Mouse (Mus musculus): Measurements from ENCODE around the gene Zbtb11.
"Not testable (repeated sequence)": the region's sequence is repeated elsewhere in the genome, so short reads cannot be mapped to it uniquely, and the experiment has no call there.

The Zbtb11 gene

DNA sequence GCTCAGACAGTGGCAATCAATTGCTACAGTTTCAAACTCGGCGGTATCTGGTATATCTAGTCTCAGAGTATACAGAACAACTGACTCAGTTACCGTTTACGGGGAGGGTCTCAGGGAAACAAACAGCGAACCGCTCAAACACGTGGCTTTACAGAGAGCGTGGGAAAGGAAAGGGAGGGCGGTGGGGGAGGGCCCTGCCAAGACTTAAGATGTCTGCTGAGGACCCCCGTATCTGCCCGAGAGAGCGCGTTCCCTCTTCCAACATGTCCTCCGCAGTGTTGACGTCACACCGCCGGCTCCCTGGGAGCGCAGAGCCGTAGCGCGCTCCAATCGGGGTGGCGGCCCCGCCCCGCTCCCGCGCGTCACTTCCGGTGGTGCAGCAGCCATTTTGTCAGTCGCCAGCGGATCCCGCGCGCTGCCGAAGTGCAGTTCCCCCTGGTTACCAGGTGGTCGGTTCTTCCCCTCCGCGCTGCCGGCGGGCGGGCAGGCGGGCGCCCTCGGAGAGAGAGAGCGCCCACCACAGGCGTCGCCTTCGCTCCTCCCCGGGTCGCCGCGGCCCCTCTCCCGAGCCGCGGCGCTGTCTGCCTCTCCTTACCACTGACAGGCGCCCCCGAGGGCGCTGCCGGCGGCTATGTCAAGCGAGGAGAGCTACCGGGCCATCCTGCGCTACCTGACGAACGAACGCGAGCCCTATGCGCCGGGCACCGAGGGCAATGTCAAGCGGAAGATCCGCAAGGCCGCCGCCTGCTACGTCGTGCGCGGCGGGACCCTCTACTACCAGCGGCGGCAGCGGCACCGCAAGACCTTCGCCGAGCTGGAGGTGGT lies at the start of gene Zbtb11:
Gene Zbtb11, plus strand, starts transcription at position 453 of the 825 bp plus-strand sequence.
- peak; percentile 100 for DNase-seq (ENCODE audit: low read depth, low spot score)

DNA sequence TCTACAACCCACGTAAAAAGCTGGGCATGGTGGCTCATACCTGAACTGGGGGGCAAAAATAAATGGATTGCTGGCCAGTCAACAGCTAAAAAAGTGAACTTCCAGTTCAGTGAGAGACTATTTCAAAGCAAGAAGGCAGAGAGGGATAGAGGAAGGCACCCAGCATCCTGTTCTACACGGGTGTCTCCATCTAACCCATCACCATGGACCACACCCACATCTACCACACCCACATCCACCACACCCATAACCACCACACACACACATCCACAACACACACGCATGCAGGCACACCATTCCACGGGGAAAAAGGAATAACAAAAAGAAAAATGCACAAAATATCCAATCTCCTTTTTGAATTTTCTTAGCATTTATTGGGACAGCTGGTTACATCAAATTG lies 49.7 kb upstream of the Zbtb11 start:
- no peak for DNase-seq (ENCODE audit: low read depth, low spot score)

DNA sequence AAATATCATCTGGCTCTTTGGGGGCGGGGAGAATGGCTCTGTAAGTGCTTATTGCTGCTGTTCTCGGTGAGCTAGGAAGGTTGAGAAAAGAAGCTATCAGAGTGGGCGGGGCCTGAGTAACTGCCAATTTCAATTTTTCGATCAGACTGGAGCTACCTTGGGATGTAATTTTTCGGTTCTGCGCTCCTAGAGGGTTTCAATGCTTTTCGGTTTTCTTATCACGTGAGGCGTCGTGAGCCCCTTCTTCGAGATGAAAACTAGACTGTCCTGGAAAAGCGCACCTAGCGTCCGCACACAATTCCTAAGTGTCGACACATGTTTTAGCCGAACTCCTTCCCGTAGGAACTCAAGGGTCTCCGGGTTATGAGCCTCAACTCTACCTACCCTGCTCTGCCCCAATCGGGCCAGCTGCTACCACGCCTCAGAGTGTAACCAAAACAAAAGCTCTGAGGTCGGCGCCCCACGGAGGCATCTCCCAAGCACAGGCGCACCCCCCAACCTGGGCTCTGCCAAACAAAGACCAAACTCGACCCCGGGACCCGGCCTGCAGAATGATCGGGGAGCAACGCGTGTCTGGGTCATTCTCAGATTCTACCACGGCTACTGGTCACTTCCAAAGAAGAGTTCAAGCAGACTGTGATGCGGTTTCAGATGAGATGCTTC lies 39.9 kb upstream of the Zbtb11 start:
- DNase-seq (ENCODE audit: low read depth, low spot score) = peak; percentile 58

DNA sequence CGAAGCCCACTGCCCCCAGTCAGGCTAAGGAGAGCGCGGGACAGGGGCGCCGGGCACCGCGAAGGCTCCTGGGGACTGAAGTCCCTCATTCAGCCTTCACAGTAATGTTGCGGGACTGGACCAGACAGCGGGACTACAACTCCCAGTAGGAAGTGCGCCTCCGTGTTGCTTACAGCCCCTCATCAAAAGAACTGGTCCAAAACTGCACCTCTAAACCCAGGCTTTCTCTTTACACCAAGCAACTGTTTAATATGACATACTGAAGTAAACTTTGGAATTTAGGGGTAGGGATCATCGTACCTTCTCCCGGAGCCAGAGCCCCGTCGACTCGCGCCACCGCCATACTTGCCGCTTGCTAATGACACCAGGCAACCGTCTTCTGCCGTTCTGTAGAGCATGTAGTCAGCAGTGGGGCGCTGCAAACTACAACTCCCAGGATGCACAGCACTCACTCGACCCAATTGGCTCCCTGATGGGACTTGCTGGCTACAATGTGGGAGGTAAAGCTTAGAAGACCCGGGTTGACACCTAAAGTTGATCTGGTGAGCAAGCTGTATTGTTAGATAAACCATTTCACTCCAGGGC lies 39.1 kb upstream of the Zbtb11 start, which contains the start of gene Cep97:
Gene Cep97, minus strand, starts transcription at position 403 of the 585 bp plus-strand sequence.
- DNase-seq (ENCODE audit: low read depth, low spot score) = peak; percentile 92

DNA sequence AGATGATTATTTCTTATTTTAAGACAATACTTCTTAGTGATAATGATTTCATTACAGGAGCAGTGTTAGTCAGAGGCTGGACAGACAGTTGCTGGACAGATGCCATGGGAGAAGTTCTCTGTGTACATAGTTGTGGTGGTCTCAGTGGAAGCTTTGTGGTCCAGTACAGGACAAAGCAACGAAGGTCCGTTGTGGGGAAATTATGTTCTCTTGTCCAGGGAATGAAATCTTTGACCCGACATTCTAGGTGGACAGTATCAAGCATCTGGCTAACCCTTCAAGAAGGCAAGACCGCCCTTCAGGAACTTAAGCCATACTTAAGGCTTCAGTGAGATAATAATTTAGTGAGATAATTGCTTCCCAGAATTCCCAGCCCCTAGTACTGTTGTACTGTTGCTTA lies 34.9 kb upstream of the Zbtb11 start:
- no peak for DNase-seq (ENCODE audit: low read depth, low spot score)

DNA sequence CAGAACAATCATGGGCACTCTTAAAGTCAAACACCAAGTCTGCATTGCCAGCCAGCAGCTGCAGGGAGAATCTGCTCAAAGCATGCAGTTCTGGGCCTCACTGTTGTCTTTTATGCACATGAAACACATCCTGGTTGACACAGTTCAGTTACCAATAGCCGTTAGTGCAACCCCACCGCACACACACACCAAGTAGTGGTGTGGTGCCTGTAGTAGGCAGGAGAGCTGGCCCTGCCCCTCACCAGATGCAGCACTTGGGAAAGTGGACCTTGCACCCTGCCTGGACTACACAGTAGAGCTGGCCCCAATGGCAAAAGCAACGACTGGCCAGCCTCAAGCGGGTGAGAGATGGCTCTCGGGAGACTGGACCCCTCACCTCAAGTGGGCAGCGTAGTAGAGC lies 34.0 kb upstream of the Zbtb11 start:
- no peak for DNase-seq (ENCODE audit: low read depth, low spot score)

DNA sequence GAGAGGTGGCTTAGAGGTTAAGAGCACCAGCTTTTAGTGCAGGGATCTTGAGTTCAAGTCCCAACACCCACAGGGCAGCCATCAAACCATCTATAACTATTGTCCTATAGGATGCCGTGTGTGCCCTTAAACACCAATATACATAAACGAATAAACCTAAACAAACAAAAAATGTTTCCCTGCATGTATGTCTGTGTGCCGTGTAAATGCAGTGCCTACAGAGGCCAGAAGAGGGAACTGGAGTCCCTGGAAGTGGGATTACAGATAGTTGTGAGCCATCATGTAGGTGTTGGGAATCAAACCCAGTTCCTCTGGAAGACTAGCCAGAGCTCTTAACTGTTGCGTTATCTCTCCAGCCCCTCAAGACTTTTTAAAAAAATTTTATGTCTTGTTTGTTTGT lies 32.9 kb upstream of the Zbtb11 start:
- DNase-seq (ENCODE audit: low read depth, low spot score) = no peak

DNA sequence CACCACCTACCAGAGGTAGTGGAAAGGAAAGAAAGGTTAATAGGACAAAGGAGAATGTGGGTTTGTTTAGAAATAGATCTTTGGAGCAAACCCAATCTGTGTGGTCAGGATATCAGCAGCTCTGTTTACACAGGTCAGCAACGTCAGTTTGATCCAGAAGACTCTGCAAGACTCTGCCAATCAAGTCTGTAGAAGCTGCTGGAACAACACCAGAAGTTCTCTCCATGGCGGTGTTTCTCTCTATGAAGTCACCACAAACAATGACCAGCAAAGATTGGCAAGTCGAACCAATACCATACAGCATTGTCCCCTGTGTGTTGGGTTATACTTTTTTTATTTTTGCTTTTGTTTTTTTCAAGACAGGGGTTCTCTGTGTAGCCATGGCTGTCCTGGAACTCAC lies 26.4 kb upstream of the Zbtb11 start:
- DNase-seq (ENCODE audit: low read depth, low spot score) = no peak

DNA sequence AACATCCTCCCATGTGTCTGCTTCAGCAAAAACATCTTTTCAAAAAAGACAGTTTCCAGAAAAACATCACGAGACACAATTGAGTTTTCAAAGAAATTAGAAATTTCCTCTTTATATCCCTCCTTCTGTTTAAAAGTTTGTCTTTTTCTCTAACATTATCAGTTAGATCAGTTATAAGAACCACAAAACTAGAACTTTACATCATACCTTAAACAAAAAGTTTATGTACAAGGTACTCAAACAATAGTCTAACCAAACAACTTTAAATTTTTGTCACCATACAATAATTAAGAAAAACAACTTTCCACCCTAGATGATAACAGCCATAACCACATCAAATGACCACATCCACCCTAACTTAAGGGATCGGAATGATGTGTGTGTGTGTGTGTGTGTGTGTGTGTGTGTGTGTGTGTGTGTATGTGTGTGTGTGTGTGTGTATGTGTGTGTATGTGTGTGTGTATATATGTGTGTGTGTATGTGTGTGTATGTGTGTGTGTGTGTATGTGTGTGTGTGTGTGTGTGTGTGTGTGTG lies 25.7 kb upstream of the Zbtb11 start:
- not testable (repeated sequence) for DNase-seq (ENCODE audit: low read depth, low spot score)

DNA sequence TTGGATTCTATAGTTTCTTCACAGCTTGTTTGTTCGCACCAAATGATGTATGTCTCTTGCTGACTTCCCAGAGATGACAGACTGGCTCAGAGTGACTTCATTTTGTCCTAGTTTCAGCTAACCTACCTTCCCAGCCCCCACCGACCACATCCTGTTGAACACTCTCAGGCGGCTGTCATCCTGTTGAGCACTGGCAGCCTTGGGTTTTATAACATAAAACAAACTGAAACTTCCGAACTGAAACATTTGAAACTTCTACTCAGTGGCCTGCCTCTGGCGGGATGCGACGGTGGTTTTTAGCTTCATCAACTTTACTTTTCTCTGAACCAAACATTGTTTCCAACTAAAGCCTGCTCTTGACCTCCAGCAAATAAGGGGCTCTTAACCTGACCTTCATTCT lies 24.7 kb upstream of the Zbtb11 start:
- no peak for DNase-seq (ENCODE audit: low read depth, low spot score)

DNA sequence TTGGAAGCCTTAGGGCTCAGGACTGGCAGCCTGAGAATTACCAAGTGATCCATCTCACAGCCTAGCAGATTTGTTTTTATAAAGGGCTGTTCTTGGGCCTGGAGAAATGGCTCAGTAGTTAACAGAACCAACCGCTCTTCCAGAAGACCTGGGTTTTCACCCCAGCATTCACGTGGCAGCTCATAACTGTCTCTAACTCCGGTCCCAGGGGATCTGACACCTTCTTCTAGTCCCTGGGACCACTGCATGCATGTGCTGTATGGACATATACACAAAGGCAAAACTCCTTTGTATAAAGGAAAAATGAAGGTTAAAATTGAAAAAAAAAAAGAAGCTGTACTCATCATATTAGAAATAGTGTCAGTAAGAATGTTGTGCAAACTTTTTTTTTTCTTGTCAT lies 23.2 kb upstream of the Zbtb11 start:
- no peak for DNase-seq (ENCODE audit: low read depth, low spot score)

DNA sequence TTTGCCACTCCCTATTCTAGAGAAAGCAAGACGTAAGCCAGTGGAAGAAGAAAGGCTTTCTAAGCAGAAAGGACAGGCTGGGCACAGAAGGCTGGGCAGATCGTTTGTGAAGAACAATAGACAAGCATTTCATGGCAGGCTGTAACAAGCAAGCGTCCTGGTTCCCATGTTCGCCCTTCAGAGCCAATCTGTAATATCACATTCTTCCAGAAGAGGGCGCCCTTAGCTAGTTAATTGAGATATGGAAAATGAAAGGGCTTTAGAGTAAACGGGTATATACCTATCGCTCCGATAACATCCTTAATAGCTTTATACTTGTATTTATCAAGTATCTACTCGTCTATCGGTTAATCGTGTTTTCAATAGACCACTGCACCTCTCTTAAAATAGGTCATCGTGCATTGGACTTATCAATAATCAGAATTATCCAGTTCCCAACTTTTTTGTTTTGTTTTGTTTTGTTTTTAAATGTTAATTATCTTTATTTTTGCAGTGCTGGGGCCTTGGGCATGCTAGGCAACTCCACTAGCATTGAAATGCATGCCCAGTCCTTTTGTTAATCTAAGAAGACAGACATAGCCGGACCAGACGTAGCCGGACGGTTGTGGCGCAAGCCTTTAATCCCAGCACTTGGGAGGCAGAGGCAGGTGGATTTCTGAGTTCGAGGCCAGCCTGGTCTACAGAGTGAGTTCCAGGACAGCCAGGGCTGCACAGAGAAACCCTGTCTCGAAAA lies 22.6 kb upstream of the Zbtb11 start:
- peak; percentile 87 for DNase-seq (ENCODE audit: low read depth, low spot score)

DNA sequence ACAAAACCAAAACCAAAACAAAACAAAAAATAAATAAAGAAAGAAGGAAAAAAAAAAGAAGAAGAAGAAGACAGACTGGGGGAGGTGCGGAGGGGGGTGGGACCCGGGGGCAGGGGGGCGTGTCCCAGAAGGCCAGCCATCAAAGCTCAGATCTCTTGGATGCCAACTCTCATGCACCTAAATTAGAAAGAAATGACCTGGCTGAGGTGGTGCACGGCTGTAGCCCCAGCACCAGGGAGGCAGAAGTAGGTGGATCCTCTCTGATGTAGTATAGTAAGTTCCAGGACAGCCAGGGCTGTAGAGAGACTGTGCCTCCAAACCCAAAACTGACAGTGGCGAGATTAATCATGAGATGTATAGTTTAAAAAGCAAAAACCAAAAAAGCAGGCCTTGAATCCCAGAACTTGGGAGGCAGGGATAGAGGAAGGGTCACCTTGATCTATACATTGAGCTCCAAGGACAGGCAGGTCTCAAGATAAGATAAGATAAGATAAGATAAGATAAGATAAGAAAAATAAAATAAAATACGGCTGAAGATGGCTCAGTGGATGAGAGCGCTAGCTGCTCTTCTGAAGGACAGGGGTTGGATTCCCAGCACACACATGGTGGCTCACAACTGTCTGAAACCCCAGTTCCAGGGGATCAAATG lies 21.9 kb upstream of the Zbtb11 start:
- DNase-seq (ENCODE audit: low read depth, low spot score) = no peak

DNA sequence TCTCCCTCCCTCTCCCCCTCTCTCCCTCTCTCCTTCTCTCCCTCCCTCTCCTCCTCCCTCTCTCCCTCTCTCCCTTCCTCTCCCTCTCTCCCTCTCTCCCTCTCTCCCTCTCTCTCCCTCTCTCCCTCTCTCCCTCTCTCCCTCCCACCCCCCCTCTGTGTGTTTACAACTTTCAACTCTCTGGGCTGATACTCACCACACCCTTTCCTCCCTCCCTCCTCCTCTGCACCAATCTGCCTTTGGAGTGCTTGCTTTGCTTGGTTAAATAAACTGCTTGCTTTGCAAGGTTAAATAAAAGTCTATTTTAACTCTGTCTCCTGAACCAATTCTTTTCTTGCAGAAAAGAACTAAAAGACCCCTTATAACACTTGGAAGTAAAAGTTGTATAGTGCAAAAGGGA lies 20.9 kb upstream of the Zbtb11 start:
- DNase-seq (ENCODE audit: low read depth, low spot score) = no peak

DNA sequence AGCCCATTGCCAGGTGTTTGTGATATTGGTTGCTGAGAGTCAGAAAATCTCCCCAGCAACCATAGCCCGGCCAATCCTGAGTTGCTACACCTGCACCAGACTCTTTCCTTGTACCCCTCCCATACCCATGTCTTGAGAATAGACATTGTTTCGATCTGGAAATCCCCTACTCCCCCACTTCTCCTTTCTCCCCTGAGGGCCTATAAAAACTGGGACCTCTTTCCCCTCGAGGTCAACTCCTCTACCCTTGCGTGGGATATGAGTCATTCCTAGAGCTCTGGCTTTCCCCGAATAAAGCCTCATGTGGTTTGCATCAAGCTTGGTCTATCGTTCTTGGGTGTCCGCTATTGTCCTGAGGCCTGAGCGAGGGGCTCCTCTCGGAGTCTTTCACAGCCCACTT lies 19.5 kb upstream of the Zbtb11 start:
- DNase-seq (ENCODE audit: low read depth, low spot score) = not testable (repeated sequence)

DNA sequence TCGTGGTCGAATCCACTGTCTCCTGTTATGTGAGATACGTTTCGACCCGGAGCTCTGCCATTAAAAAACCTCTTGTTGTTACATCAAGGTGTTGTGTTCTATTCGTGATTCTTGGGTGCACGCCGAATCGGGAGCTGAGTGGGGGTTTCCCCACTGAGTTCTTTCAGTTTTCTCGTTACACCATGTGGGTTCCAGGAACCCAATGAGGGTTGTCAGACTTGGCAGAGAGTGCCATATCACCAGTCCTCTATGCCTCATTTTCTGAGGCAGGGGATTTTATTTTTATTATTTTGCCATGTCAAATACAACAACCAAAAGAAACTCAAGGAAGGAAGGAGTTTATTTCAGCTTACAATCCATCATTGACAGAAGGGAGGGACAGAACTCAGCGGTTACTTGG lies 10.6 kb upstream of the Zbtb11 start:
- not testable (repeated sequence) for DNase-seq (ENCODE audit: low read depth, low spot score)

DNA sequence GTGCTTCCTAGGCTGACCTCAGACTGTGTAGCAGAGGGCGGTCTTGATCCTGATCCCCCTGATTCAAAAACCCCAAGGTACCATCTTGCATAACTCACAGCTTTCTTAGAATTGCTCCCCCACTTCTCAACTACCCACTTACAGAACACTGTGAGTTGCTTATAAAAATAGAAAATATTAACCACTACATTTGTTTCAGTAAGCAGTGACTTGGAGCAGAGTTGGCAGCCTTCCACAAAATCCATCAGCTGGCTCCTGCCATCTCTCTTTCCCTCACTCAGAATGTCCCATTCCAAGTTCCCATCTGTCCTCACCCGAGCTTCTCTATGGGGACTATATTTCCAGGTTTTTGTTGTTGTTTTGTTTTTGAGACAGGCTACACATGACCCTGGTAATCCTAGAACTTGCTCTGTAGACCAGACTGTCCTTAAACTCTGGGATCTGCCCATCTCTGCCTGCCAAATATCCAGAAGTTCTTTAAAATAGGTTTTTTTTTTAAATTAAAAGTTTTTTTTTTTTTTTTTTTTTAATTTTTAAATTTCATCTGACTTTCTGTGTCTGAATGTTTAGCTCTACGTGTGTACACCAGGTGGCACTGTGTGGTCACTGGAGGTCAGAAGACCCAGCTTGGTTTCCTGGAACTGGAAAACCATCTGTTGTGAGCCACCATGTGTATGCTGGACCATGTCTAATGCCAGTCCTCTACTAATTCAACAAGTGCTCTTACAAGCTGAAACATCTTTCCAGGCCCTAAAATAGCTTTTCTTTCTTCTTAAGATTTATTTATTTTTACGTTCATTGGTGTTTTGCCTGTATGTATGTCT lies 9.3 kb upstream of the Zbtb11 start:
- peak; percentile 39 for DNase-seq (ENCODE audit: low read depth, low spot score)

DNA sequence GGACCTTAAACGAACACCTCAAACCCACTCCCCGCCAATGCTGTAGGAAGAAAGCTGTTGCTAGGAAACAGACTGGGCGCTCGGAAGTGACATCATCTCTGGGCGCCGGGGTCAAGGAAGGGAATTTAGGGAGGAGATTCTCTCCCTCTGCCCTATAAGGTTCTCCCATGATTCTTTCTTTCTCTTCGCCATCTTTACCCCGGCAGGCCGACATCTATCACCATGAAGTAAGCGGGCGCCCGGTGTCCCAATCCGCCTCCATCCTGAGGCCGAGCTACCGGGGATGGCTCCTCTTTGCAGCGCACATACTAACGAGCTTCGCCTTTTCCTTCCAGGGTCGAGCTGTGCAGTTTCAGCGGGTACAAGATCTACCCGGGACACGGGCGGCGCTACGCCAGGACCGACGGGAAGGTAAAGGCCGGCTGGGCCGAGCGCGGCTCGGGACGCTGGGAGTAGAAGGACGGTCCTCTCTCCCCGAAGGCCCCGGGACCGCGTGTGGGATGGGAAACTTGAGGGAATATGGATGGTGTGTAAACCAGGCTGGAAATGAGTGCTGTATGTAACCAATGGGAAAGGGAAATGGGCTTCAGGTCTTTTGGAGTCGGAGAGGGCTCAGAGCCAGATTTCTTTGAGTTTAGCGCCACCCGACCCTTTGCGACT lies 7.3 kb upstream of the Zbtb11 start, which contains the start of gene Rpl24:
Gene Rpl24, plus strand, starts transcription at position 64 of the 660 bp plus-strand sequence.
- peak; percentile 95 for DNase-seq (ENCODE audit: low read depth, low spot score)

DNA sequence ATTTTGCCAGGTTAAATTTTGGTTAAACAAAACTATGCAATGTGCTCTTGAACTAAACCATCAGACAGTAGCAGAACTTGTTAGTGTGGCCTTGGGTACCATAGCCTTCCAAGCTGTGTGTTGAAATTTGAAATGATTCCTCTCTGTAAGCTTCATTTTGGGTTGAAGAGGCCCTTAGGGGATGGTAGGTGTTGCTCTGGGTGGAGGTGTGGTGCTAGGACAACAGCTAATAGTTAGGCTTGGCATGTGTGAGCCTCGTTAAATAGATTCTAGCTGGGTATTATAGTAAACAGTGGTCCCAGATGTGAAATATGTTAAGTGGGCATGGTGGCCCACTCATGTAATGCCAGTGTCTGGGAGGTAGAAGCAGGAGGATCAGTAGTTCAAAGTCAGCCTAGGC lies 6.5 kb upstream of the Zbtb11 start:
- DNase-seq (ENCODE audit: low read depth, low spot score) = no peak

DNA sequence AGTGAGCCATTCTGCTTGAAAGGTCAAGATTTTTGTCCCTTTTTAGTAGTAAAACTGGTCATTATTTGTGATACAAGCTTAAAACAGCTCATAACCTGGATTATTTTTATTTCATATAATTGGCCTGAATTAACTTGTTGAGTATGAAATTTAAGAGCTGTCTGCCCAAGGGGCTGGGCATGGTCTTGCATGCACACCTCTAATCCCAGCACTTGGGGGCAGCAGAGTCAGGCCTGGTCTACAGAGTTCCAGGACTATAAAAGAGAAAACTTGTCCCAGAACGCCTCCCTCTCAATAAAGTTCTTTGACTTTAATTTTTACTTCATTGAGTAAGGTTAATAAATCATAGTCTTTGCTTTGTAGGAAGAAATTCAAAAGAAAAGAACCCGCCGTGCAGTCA lies 4.5 kb upstream of the Zbtb11 start:
- DNase-seq (ENCODE audit: low read depth, low spot score) = peak; percentile 59

Measured in mesoderm, embryonic 11.5 days (tissue).